Mouse (Mus musculus) erythroblast, adult 5-6 weeks (primary cell): ENCODE measurements around the gene Fam111a. TPM values are rescaled to one million over a fixed set of nuclear protein-coding genes. Genes with fewer than 3 reads are reported as not detected.

Source experiments
- ATAC-seq: replicated peaks from 2 replicates; pipeline ENCODE4 v1.8.0; 2016; ENCODE audit warnings: moderate number of reproducible peaks, mild to moderate bottlenecking, moderate TSS enrichment, inconsistent platforms; ENCODE audit not compliant: poor library complexity, low FRiP score, severe bottlenecking
- total RNA-seq, 2 experiments: library from RNA; stranded (forward) in 1 of 2; stranded (reverse) in 1 of 2; fragments of 150-400 nt in 1 of 2; fragments of 200-764, 138-1000 nt in 1 of 2; gene quantifications; 2 replicates each; pipeline versions ENCODE4 v1.2.3 to v1.2.4; 2015 to 2017; ENCODE audit warnings: low replicate concordance in 2 of 2

The Fam111a gene
- total RNA-seq, 2 experiments from 2014 or later: 79.9 to 112 TPM

GRCm38 (mm10) chr19:12550005-12550942 lies 4.7 kb downstream of the Fam111a start:
- no peak for ATAC-seq

GRCm38 (mm10) chr19:12556293-12556692 lies 10.8 kb downstream of the Fam111a start:
- no peak for ATAC-seq

GRCm38 (mm10) chr19:12558219-12558618 lies 12.7 kb downstream of the Fam111a start:
- no peak for ATAC-seq

GRCm38 (mm10) chr19:12564197-12564596 lies 18.7 kb downstream of the Fam111a start:
- no peak for ATAC-seq

GRCm38 (mm10) chr19:12567011-12567410 lies 21.5 kb downstream of the Fam111a start:
- ATAC-seq: no peak

- no peak for ATAC-seq
Observed at GRCm38 (mm10) chr19:12570866-12571265, 25.3 kb downstream of the Fam111a start.

GRCm38 (mm10) chr19:12571687-12572086 lies 26.1 kb downstream of the Fam111a start:
- no peak for ATAC-seq

GRCm38 (mm10) chr19:12572614-12573265 lies 27.2 kb downstream of the Fam111a start:
- no peak for ATAC-seq

- peak; percentile 97 for ATAC-seq
Observed at GRCm38 (mm10) chr19:12573266-12574011, 27.9 kb downstream of the Fam111a start.

GRCm38 (mm10) chr19:12574012-12574407 lies 28.5 kb downstream of the Fam111a start:
- ATAC-seq: peak; percentile 25

GRCm38 (mm10) chr19:12575107-12575506 lies 29.6 kb downstream of the Fam111a start:
- peak; percentile 66 for ATAC-seq

- ATAC-seq: no peak
Observed at GRCm38 (mm10) chr19:12575514-12575913, 30.0 kb downstream of the Fam111a start.

- no peak for ATAC-seq
Observed at GRCm38 (mm10) chr19:12576639-12577038, 31.1 kb downstream of the Fam111a start.

GRCm38 (mm10) chr19:12585310-12585709 lies 39.8 kb downstream of the Fam111a start:
- no peak for ATAC-seq

GRCm38 (mm10) chr19:12591908-12592307 lies 46.4 kb downstream of the Fam111a start:
- peak; percentile 83 for ATAC-seq

GRCm38 (mm10) chr19:12595135-12595529 lies 49.6 kb downstream of the Fam111a start:
- ATAC-seq: no peak

GRCm38 (mm10) chr19:12595530-12596289 lies 50.2 kb downstream of the Fam111a start:
- peak; percentile 79 for ATAC-seq

GRCm38 (mm10) chr19:12596290-12597072 lies 50.9 kb downstream of the Fam111a start:
- ATAC-seq: no peak

GRCm38 (mm10) chr19:12597073-12597405 lies 51.5 kb downstream of the Fam111a start:
- no peak for ATAC-seq
